Mouse (Mus musculus) cerebellum, postnatal 36 days (tissue): ENCODE data around the gene Myrip.
"Not testable (repeated sequence)": the region's sequence is repeated elsewhere in the genome, so short reads cannot be mapped to it uniquely, and the experiment has no call there.

Source experiments
- DNase-seq, 2 experiments: peaks; one replicate each; pipeline ENCODE4 v3.0.0; 2021 to 2022; ENCODE audit warnings: mixed read lengths in 2 of 2

Gene Myrip

DNA sequence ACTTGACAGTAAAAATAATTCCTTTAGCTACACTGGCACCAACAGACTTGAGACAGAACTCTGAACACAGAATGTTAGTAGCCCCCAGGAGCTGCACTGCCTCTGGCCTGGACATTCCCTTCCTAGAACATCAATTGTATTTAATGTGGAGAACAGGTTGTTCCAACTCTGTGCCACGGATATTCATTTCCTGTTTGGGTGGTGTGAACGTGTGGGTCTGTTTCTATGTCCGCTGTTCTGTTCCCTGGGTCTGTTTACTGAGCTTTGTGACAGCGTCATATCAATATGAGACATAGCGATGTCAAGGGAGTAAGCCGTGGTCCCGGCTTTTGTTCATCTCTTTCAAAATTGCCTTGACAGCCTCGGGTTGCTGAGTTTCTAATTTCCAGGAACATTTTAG is 97.0 kb downstream of the Myrip start:
- no peak for DNase-seq

DNA sequence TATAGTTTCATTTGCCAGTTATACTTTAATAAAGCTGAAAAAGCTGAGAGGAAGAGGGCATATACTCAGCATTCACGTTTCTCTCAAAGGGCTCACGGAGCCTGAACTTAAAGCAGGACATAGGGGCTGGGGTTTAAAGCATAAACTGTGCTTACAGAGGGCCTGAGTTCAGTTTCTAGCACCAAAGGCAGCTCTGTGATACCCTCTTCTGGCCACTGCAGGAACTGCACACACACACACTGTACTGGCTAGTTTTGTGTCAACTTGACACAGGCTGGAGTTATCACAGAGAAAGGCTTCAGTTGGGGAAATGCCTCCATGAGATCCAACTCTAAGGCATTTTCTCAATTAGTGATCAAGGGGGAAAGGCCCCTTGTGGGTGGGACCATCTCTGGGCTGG is 98.2 kb downstream of the Myrip start:
- not testable (repeated sequence) for DNase-seq

DNA sequence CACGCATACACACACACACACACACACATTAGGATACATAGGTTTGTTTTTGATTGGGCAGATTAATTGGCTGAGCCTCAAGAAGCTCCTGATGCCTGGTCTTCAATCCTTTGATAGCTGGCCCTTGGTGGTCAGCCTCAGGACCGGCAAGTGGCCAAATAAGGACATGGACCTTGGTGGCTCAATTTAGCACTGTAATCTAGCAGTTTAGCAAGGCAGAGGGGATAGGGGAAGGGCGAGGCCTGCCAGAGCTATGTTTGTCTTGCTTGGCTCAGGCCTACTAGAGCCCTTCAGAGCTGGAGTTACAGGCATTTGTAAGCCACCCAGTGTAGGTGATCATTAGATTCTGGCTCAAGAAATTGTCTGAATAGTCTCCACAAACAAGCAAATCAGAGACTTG is 101.1 kb downstream of the Myrip start:
- no peak for DNase-seq

DNA sequence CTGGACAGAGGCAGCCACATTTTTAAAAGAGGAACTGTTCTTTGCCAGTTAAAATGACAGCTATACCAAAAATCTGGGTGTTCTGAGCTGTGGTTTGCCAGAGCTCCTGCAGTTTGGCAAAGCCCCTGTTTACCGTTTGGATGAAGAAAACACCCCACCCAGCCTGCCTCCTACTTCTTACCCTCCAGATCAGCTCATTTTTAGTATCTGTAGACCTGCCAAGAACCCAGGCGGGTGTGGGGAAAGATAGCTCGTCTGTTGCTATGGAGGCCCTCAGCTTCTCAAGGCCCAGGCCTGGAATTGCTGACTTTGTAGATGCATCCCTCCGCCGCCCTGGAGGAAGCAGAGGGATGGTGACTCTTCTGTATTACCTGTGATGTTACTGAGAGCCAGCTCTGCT is 102.3 kb downstream of the Myrip start:
- no peak for DNase-seq

GRCm38 (mm10) chr9:120409663-120410181 is 108.4 kb downstream of the Myrip start:
- DNase-seq: no peak

DNA sequence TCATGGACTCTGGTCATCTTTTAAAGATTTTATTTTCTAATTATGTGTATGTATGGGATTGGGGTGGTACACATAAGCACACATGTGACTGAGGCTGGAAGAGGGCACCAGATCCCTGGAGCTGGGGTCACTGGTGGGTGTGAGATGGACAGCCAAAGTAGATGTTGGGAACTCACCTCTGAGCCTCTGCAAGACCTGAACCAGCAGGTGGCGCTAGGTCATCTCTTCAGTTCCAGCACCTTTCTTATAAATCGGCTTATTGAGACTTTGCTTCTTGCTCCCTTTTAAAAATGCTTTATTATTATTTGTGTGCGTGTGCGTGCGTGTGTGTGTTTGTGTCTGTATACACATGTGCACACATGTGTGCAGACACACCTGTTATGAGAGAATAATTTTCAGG is 109.1 kb downstream of the Myrip start:
- peak; percentile 43 to 50 for DNase-seq

DNA sequence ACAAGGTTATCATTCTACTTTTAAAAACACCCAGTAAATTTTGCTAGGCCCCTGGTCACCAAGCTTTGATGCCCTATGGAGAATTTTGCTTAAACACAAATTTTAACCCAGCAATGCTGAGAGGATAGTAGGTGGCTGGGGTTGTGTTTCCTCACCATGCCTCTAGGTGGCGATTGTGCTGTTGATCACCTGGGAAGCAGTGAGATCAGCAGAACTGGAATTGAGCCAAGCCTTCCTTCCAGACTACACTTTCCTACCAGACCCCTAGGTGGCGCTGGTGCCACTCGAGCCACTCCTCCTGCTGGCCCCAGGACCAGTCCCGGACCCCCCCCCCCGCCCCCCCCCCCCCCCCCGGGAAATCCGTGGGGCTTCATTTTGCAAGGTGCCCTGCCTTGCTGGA is 114.2 kb downstream of the Myrip start:
- DNase-seq: peak; percentile 78 to 81

DNA sequence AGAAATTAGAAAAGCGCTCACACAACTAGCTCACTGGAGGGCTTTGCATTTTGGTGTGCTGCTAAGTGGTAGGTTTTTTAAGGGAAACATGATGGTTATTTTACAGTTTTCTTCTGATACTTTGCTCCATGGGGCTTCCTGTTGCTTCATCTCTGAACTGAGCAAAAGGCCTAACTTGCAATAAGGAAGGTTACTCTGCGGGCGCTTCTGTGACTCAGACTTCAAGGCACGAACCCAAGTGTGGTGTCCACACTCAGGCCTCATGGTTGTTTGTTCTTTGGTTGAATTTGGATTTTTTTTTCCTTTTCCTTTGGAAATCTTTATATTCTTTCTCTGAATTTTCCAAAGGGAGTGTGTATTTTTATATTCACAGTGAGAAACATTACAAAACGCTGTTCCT is 114.8 kb downstream of the Myrip start:
- no peak for DNase-seq

- no peak for DNase-seq
Observed at GRCm38 (mm10) chr9:120416729-120417128, 115.4 kb downstream of the Myrip start.

DNA sequence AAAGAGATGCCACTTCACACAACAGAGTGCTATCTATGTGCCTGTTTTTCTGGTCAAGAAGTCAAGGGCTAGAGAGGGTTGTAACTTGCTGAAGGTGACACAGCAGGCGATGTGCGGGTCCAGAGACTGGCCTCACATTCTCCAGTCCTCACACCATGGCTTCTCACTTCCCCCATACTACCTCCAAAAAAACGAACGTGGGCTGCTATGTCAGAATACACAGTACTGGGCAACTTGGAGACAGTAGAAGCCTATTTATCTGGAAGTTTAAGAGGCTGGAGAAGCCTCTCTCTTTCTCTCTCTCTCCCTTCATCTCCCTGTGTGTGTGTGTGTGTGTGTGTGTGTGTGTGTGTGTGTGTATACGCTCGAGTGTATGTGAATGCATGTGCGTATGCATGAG is 117.3 kb downstream of the Myrip start:
- no peak for DNase-seq

DNA sequence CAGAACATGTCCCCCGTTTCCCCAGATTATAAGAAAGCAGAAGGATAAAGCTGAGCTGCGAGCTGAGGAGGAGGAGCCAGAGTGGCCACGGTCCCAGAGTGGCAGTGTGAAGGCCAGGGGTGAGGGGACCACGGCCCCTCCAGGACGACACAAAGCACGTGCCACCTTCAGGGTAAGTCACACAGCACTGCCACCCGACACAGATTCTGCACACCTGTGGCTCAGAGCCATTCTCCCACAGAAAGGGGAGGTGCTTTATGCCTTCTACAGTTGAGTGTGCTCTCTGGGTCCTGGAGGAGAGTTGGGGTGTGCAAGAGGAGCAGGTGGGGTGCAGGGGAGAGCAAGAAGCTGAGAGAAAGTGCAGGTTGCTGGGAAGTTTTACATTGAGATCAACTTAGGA is 123.3 kb downstream of the Myrip start:
- no peak for DNase-seq

DNA sequence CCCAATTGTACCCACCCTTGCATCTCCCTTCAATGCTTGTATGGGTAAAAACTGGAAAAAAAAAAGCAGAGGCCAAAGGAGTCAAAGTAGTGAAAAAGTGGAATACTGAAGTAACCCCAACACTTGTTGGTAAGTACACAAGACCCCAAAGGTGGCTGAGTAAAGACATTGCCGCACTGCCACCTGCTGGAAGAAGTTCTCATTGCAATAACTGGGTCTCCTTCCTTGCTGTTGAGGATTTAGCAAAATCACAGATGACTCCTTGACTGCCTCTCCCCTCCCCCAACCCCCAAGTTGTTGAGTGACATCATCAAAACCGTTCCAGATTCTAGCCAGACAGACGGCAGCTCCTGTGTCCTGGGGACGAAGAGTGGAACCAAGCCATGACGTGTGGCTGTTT is 124.5 kb downstream of the Myrip start:
- DNase-seq: peak; percentile 33 to 59

DNA sequence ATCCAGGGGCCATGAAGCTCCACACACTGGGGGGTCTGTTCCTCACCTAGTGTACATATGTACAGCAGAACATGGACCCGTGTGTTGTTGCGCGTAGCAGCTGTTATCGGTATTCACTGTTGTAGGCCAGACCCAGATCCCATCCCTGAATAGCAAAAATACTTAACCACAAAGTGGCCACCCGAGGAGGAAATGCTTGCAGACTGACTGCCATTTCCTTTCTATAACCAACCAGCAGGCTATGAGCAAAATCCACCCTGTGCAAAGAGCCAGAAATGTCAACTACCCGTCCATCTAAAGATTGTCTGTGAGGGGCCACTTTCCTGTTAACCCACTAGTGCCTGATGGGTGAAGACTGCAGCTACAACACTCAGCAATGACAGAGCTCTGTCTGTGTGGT is 126.9 kb downstream of the Myrip start:
- no peak for DNase-seq

DNA sequence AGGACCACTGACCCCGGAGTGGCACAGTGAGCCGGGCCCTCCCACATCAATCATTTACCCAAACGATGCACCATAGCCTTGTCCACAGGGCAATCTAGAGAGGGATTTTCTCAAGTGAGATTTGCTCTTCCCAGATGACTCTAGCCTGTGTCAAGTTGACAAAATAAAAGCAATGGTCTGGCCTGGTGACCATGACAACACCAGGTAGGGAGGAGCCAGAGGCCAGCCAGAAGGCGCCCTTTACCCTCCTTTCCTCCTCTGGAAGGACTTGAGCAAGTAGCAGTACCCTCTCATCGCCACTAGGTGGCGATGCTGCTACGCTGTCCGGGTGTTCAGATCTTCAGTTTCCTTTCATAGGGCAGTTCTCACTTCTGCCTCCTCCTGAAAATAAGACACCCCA is 132.4 kb downstream of the Myrip start:
- DNase-seq: peak; percentile 65 to 66

GRCm38 (mm10) chr9:120435841-120436240 is 134.5 kb downstream of the Myrip start:
- no peak for DNase-seq

- no peak for DNase-seq
Observed at GRCm38 (mm10) chr9:120436854-120437253, 135.5 kb downstream of the Myrip start.

- no peak for DNase-seq
Observed at GRCm38 (mm10) chr9:120437266-120437876, 136.1 kb downstream of the Myrip start.

DNA sequence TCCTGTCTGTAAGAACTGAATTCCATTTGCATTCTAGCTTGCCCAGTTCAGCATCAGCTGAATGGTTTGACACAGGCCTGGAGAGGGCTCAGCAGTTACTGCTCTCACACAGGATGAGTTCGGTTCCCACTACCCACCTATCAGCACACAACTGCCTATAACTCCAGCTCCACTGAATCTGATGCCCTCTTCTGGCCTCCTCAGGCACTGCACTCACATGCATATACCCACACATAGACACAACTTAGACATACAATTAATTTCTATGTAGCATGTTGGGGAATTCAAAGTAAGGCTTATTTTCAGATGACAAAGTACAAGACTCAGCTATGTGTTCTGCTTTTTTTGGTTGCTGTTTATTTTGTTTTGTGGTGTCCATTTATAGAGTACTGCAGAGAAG is 137.0 kb downstream of the Myrip start:
- DNase-seq: no peak

GRCm38 (mm10) chr9:120438781-120439180 is 137.5 kb downstream of the Myrip start:
- DNase-seq: no peak

- no peak for DNase-seq
Observed at GRCm38 (mm10) chr9:120444642-120445041, 143.3 kb downstream of the Myrip start.

- no peak for DNase-seq
Observed at GRCm38 (mm10) chr9:120449696-120450329, 148.5 kb downstream of the Myrip start.

- no peak for DNase-seq
Observed at GRCm38 (mm10) chr9:120455768-120456655, 154.7 kb downstream of the Myrip start.

GRCm38 (mm10) chr9:120470431-120470830 is 169.1 kb downstream of the Myrip start:
- DNase-seq: no peak

GRCm38 (mm10) chr9:120481644-120482043 is 180.3 kb downstream of the Myrip start:
- DNase-seq: no peak
